Mouse (Mus musculus) forebrain, embryonic 14.5 days (tissue): Measurements from ENCODE around the gene Cytl1. TPM values are rescaled to one million over a fixed set of nuclear protein-coding genes. Genes with fewer than 3 reads are reported as not detected.

Experiments
- ATAC-seq: fragments of 200-750 bp; cut with Nextera tagmentation; 2 replicates; pipeline ENCODE4 v1.8.0; 2017; ENCODE audit warnings: mild to moderate bottlenecking, moderate library complexity
- DNase-seq: peaks from one replicate; pipeline ENCODE4 v3.0.0-alpha.2; 2015; ENCODE audit warnings: low spot score
- H3K27ac ChIP-seq: fragments of 300-500 bp; sonication (generic); 2 replicates; pipeline ENCODE4 v1.5.1; 2014; ENCODE audit warnings: low read depth, mild to moderate bottlenecking, control low read depth, low read length, moderate library complexity
- H3K27me3 ChIP-seq: fragments of 300-500 bp; sonication (generic); replicated peaks from 2 replicates; pipeline ENCODE4 v1.6.1; 2014; ENCODE audit warnings: low read length, control low read depth, mixed read lengths; ENCODE audit not compliant: control insufficient read depth, insufficient read depth
- H3K36me3 ChIP-seq: fragments of 300-500 bp; sonication (generic); 2 replicates; pipeline ENCODE4 v1.6.1; 2014; ENCODE audit warnings: low read length, control low read depth; ENCODE audit not compliant: control insufficient read depth, insufficient read depth
- H3K4me1 ChIP-seq: fragments of 300-500 bp; sonication (generic); 2 replicates; pipeline ENCODE4 v1.6.1; 2014; ENCODE audit warnings: antibody characterized with exemption, low read length, control low read depth; ENCODE audit not compliant: control insufficient read depth, insufficient read depth
- H3K4me2 ChIP-seq: fragments of 300-500 bp; sonication (generic); 2 replicates; pipeline ENCODE4 v1.6.1; 2014; ENCODE audit warnings: mild to moderate bottlenecking, control low read depth, low read length
- H3K4me3 ChIP-seq: fragments of 300-500 bp; sonication (generic); 2 replicates; pipeline ENCODE4 v1.5.1; 2014; ENCODE audit warnings: low read depth, low read length, control low read depth
- H3K9ac ChIP-seq: fragments of 300-500 bp; sonication (generic); 2 replicates; pipeline ENCODE4 v1.6.1; 2014; ENCODE audit warnings: mild to moderate bottlenecking, low read length, control low read depth, moderate library complexity
- H3K9me3 ChIP-seq: fragments of 300-500 bp; sonication (generic); replicated peaks from 2 replicates; pipeline ENCODE4 v1.6.1; 2016; ENCODE audit warnings: low read length, control low read depth, mixed read lengths; ENCODE audit not compliant: control insufficient read depth
- WGBS: fragments of 180-500 bp; shearing (Covaris S2); extraction: QIAGEN DNeasy Blood & Tissue Kit; methylation state at CpG from one replicate; pipeline ENCODE4 v1.1.7; 2014; 5-methylcytosine and 5-hydroxymethylcytosine counted together
- polyA plus RNA-seq: library from polyadenylated mRNA; unstranded; fragments of >200 nt; fragmentation: Nextera tagmentation; extraction: Ambion mirVana; gene quantifications from 2 replicates; pipeline ENCODE4 v1.2.1, GENCODE M21; 2014

Gene Cytl1
- polyA plus RNA-seq, result not detected in 2 replicates

DNA sequence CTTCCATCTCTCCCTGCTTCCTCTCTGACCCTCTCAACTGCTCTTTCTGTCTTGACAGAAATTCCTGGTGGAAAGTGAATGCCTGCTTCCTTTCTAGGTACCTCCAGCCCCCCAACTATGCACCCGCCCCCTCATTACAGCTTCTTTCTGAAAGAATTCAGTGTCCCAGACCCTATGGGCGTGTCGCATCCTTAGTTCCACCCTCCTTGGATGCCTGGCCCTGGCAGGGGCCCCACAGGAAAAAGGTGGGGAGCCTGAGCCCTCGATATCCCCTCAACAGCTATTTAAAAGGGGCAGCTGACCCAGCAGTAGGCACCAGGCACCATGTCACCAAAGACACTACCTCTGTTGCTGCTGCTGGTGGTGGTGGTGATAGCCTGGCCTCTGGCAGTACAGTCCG lies at the start of gene Cytl1:
Cytl1 (plus strand) TSS at position 296 of the 400 bp plus-strand sequence.
- no peak within 1 kb of the TSS for H3K27ac ChIP-seq
- H3K27me3 ChIP-seq, result no peaks in the 10 kb centered on the region
- no peaks in the 10 kb centered on the region for H3K36me3 ChIP-seq
- WGBS, result 22% methylated on average over 5 of the region's 5 CpGs
- ATAC-seq (no peak), DNase-seq (no peak)
- H3K4me3 ChIP-seq, result no peak within 1 kb of the TSS
- no peak within 1 kb of the TSS for H3K9ac ChIP-seq
- H3K4me1 ChIP-seq, result no peaks in the 10 kb centered on the region
- H3K9me3 ChIP-seq, result no peaks in the 10 kb centered on the region; the same call in 1 of the 2 replicates
- no peak within 1 kb of the TSS for H3K4me2 ChIP-seq

GRCm38 (mm10) chr5:37692759-37693158 lies 42.6 kb upstream of the Cytl1 start:
- no peaks in the 10 kb centered on the region for H3K27me3 ChIP-seq
- DNase-seq, result no peak
- no peak overlapping the region for H3K4me2 ChIP-seq
- H3K4me1 ChIP-seq, result peaks cover 8% of the 10 kb centered on the region
- H3K36me3 ChIP-seq, result no peaks in the 10 kb centered on the region
- no peaks in the 10 kb centered on the region for H3K9me3 ChIP-seq
- no peak overlapping the region for H3K27ac ChIP-seq
- no peak for ATAC-seq
- no peak overlapping the region for H3K9ac ChIP-seq
- H3K4me3 ChIP-seq, result no peak overlapping the region
- WGBS, result 88% methylated on average over 3 of the region's 3 CpGs

DNA sequence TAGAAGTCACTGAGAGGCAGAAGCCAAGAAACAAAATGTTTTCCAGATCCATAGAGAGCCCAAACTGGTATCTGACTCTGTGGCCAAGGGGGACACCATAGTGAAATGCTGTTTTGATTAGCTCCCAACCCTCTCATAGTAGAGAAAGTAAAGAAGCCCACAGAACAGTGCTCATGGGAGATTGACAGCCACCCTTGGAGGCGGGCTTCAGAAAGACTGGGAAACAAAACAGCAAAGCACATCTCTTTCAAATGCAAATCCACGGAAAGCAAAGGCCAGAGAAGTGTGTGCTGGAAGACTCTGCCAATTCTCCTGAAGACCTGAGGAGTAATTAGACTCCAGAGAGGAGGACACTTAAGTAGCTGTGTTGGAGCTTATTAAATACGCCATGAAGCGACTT lies 39.5 kb upstream of the Cytl1 start:
- Histone ChIP-seq H3K4me1 (peaks cover 8% of the 10 kb centered on the region), H3K4me3 (no peak overlapping the region), H3K27ac (no peak overlapping the region), H3K9ac (no peak overlapping the region), H3K36me3 (no peaks in the 10 kb centered on the region), H3K9me3 (no peaks in the 10 kb centered on the region), H3K27me3 (no peaks in the 10 kb centered on the region), H3K4me2 (no peak overlapping the region)
- DNase-seq, result peak; percentile 71
- 4% methylated on average over 4 of the region's 4 CpGs for WGBS
- peak; percentile 58; the same call in 1 of the 2 replicates for ATAC-seq

DNA sequence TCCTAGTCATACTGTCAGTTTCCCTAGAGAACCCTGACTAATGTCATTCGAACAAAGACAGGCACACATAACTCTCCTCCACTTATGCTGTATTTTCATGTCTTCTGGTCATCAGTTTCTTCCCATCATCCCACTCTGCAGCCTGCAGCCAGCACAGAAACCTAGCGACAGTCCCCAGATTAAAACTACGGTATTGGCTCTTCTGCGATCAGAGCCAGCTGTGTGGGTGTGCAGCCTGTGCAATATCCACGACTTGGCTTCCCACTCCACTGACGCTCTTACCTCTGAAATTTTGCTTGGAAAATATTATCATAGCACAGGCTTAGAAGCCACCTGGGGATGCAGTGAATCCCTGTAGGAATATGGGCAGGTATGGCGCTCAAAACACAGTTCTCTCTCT lies 38.0 kb upstream of the Cytl1 start:
- DNase-seq (no peak), ATAC-seq (no peak)
- WGBS, result 93% methylated on average over 7 of the region's 7 CpGs
- no peaks in the 10 kb centered on the region for H3K27me3 ChIP-seq
- H3K27ac ChIP-seq, result no peak overlapping the region
- no peak overlapping the region for H3K4me2 ChIP-seq
- H3K9ac ChIP-seq, result no peak overlapping the region
- H3K36me3 ChIP-seq, result no peaks in the 10 kb centered on the region
- peaks cover 8% of the 10 kb centered on the region for H3K4me1 ChIP-seq
- H3K9me3 ChIP-seq, result no peaks in the 10 kb centered on the region
- no peak overlapping the region for H3K4me3 ChIP-seq

DNA sequence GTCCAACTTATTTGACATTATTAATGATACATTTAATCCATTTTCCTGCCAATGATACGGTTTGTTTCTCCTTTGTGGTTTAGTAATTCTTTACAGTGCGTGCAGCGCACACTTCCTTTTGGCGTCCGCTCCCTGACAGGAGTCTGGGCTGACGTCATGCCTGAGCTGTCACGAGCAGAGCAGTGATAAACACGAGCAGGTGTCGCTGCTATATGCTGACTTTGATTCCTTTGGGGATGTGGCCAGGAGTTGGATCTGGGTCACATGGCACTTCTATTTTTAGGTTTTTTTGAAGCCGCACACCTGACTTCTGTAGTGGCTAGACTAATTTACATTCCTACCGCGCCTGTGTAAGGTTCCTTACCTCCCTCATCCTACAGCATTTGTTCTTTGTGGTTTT lies 35.6 kb upstream of the Cytl1 start:
- H3K4me2 ChIP-seq, result no peak overlapping the region
- peak; percentile 82 for ATAC-seq
- peak; percentile 73 for DNase-seq

DNA sequence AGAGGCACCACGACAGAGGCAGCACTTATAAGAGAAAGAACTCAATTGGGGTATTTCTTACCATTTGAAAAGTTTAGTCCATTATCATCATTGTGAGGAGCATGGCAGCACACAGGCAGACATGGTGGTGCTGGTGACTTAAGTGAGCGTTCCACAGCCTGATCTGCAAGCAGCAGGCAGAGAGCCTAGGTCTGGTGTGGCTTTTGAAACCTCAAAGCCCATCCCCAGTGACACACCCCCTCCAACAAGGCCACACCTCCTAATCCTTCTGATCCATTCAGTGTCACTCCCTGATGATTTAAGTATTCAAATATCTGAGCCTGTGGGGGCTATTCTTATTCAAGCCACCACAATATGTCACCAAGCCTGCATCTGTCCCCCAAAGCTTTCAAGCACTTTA lies 30.4 kb upstream of the Cytl1 start:
- Histone ChIP-seq H3K9me3 (peaks cover 3% of the 10 kb centered on the region; the same call in 1 of the 2 replicates), H3K4me1 (no peaks in the 10 kb centered on the region), H3K27ac (no peak overlapping the region), H3K4me3 (no peak overlapping the region), H3K27me3 (no peaks in the 10 kb centered on the region), H3K4me2 (no peak overlapping the region), H3K36me3 (no peaks in the 10 kb centered on the region), H3K9ac (no peak overlapping the region)
- ATAC-seq, result no peak
- 75% methylated on average over 2 of the region's 2 CpGs for WGBS
- DNase-seq, result no peak

More for the DNA sequence above, 35.6 kb upstream of the Cytl1 start:
- no peaks in the 10 kb centered on the region for H3K9me3 ChIP-seq
- H3K36me3 ChIP-seq, result no peaks in the 10 kb centered on the region
- H3K9ac ChIP-seq, result no peak overlapping the region
- peaks cover 8% of the 10 kb centered on the region for H3K4me1 ChIP-seq
- no peaks in the 10 kb centered on the region for H3K27me3 ChIP-seq
- H3K27ac ChIP-seq, result no peak overlapping the region
- H3K4me3 ChIP-seq, result no peak overlapping the region
- 67% methylated on average over 12 of the region's 12 CpGs for WGBS

DNA sequence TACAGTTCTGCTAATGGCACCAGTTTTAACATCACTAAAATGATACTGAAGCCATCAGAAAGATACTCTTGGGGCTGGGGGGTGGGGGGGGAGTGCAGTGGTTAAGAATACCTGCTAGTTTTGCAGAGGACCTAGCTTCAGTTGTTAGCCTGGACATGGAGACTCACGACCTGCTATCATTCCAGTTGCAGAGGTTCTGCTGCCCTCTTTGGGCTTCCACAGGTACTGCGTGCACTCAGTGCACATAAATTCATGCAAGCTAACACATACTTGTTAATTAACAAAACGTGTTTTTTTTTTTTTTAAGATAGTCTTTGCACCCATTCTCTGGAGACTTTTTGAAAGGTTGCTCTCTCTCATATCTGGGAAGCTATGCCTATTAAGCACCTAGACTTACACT lies 27.2 kb upstream of the Cytl1 start:
- no peak overlapping the region for H3K4me3 ChIP-seq
- no peak overlapping the region for H3K27ac ChIP-seq
- 60% methylated on average over 3 of the region's 3 CpGs for WGBS
- peaks cover 3% of the 10 kb centered on the region; the same call in 1 of the 2 replicates for H3K9me3 ChIP-seq
- DNase-seq, result no peak
- H3K27me3 ChIP-seq, result no peaks in the 10 kb centered on the region
- H3K4me2 ChIP-seq, result no peak overlapping the region
- H3K9ac ChIP-seq, result no peak overlapping the region
- no peaks in the 10 kb centered on the region for H3K4me1 ChIP-seq
- no peaks in the 10 kb centered on the region for H3K36me3 ChIP-seq
- ATAC-seq, result no peak

GRCm38 (mm10) chr5:37709257-37709904 lies 25.9 kb upstream of the Cytl1 start:
- WGBS, result 91% methylated on average over 5 of the region's 5 CpGs
- no peak for ATAC-seq
- Histone ChIP-seq H3K4me2 (no peak overlapping the region), H3K9me3 (peaks cover 3% of the 10 kb centered on the region; the same call in 1 of the 2 replicates), H3K9ac (no peak overlapping the region), H3K27me3 (no peaks in the 10 kb centered on the region), H3K36me3 (no peaks in the 10 kb centered on the region), H3K4me3 (no peak overlapping the region), H3K4me1 (no peaks in the 10 kb centered on the region), H3K27ac (no peak overlapping the region)
- DNase-seq, result no peak

DNA sequence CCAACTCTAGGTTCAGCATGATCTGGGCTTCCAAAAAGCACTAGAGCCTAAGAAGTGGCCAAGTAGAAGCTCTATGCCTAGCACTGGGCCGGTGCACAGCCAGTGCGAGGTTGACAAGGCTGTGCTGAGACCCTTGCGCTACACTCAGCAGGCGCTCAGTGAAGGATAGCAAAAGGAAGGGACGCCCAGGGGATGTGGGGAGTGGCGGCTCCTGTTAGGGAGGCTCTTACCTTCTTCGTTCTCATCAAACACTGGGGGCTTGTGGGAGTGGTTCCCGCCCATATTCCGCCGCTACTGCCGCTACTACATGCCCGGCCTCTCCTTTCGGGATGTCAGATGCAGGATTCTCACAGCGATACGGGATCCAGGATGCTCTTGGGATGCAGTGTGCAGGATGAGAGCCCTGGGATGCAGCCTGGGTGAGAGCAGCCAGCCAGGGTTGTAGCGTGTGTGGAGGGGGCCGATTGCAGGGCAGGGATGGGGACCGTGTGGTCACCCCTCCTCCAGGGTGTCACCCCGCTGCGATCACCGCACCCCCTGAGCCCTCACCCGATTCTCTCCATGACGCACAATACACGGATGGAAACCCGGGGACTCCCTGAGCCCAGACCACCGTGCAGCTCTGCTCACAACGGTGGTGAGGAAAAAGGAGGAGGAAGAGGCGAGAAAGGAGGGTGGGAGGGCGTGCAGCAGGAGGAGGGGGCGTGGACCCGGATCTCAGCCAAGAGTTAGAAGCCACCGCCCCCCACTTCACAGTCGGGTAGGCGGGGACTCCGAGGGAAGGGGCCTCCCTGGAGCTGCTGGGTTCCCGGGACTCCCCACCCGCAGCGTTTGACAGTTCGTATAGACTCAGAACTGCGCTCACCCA lies 18.6 kb upstream of the Cytl1 start, which contains the start of gene Stk32b:
Stk32b (minus strand) TSS at position 667 of the 868 bp plus-strand sequence.
- Histone ChIP-seq H3K36me3 (no peaks in the 10 kb centered on the region), H3K27me3 (no peaks in the 10 kb centered on the region; the same call in 1 of the 2 replicates), H3K9me3 (no peaks in the 10 kb centered on the region), H3K4me2 (peak within 1 kb of the TSS; percentile 71), H3K27ac (peak within 1 kb of the TSS; percentile 78), H3K4me3 (peak within 1 kb of the TSS; percentile 50), H3K4me1 (no peaks in the 10 kb centered on the region), H3K9ac (peak within 1 kb of the TSS; percentile 74)
- DNase-seq (peak; percentile 91), ATAC-seq (peak; percentile 93)
- WGBS, result under 1% methylated on average over 40 of the region's 40 CpGs
